In the genomic region with DNA sequence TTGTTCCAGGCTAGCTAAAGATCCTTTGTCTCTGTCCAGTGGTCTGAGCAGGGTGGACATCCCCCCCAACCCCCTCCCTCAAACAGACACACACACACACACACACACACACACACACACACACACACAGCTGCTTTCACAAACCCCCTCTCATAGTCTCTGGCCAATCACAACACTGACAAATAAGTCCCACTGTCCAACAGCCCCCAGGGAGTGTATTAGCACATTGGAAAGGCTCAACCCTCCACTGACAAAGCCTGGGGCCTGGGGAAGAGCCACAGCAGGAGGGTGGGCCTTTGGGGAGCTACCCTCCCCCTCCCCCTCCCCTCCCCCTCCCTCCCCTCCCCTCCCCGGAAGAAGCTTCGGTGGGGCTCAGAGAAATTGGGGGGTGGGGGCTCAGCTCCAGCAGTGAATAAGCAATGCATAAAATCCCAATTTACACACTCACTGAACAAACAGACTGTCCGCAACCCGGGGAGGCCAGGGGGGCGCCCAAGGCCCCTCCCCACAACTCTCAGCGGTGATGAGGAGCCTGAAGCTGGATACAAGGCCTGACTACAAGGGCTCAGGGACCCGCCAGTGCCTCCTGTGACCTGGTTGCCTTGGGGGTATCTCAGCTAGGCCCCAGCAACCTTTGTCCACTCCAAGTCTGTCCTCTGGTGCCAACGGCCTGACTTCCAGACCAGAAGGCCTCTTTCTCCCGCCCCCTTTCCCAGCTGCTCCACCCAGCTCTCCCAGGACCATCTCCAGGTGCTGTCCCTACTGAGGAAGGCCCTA, we compare ENCODE assay signal across 11 mouse cellular contexts. TPM values are rescaled to one million over a fixed set of nuclear protein-coding genes. Genes with fewer than 3 reads are reported as not detected.
DNase-seq lines count a peak whose midpoint lies in the region; ATAC-seq lines count a peak whose summit lies in the region.
"Had no signal": no experiment of that assay in that cellular context is flagged by ENCODE, and none has a peak within 500 bp of the region (broad histone marks: within the 10 kb centered on the region; RNA-seq: fewer than 3 reads in every experiment).

No protein-coding gene starts in this region.

- no peak overlapping the region for H3K9ac ChIP-seq in neural tube, embryonic 15.5 days (replicated peaks)

- no peak overlapping the region for H3K4me2 ChIP-seq in neural tube, embryonic 15.5 days

- no peaks in the 10 kb centered on the region for H3K27me3 ChIP-seq in neural tube, embryonic 15.5 days (replicated peaks)

- H3K27ac ChIP-seq in neural tube, embryonic 15.5 days (replicated peaks): no peak overlapping the region

- H3K4me3 ChIP-seq in neural tube, embryonic 15.5 days (replicated peaks): no peak overlapping the region
- H3K4me3 ChIP-seq: erythroblast, embryonic 14.5 days had no signal

- ATAC-seq in neural tube, embryonic 15.5 days (ENCODE audit: low FRiP score): no peak

- H3K9me3 ChIP-seq in neural tube, embryonic 15.5 days (replicated peaks): no peaks in the 10 kb centered on the region

- WGBS in neural tube, embryonic 15.5 days: 19% methylated on average over 7 of the region's 9 CpGs

- peak; percentile 59 for DNase-seq in embryo, embryonic 10 days (ENCODE audit: low spot score)
- no peak for DNase-seq in embryo, embryonic 11 days
- DNase-seq in neural tube, embryonic 10.5 days (ENCODE audit: extremely low spot score, low spot score): peak; percentile 67
- peak; percentile 73 to 78 for DNase-seq in kidney, postnatal 36 days
- DNase-seq in ovary, adult 18-20 months (ENCODE audit: low spot score): no peak
- DNase-seq in thymus, postnatal 0 days (ENCODE audit: low spot score): no peak
- no peak for DNase-seq in T-cell, adult 2 months (ENCODE audit: low spot score)
- DNase-seq: left cerebral cortex, postnatal 4 days; right cerebral cortex, postnatal 25 days had no signal

- H3K36me3 ChIP-seq in neural tube, embryonic 15.5 days: no peaks in the 10 kb centered on the region

- H3K4me1 ChIP-seq in neural tube, embryonic 15.5 days: peaks cover 70% of the 10 kb centered on the region

RNA-seq across cellular contexts. Expression of a gene that starts 11.3 kb away (rescaled TPM):
- 0.20 and 0.22 TPM in 2 replicates for polyA plus RNA-seq in neural tube, embryonic 15.5 days (2015; fragmentation: Nextera tagmentation; extraction: Ambion mirVana)
- 0.04 TPM in 2 replicates for polyA plus RNA-seq in thymus, postnatal 0 days (2015; fragmentation: Nextera tagmentation; extraction: Ambion mirVana)
- polyA plus RNA-seq: erythroblast, embryonic 14.5 days had no signal

RNA-seq across cellular contexts. Expression of a gene that starts 19.9 kb away (rescaled TPM):
- polyA plus RNA-seq in neural tube, embryonic 15.5 days (2015; fragmentation: Nextera tagmentation; extraction: Ambion mirVana): 0.14 TPM in 1 of 2 replicates, not detected in the other
- polyA plus RNA-seq in thymus, postnatal 0 days (2015; fragmentation: Nextera tagmentation; extraction: Ambion mirVana): not detected in 2 replicates
- polyA plus RNA-seq: erythroblast, embryonic 14.5 days had no signal

RNA-seq across cellular contexts. Expression of a gene that starts 48.4 kb away (rescaled TPM):
- polyA plus RNA-seq in neural tube, embryonic 15.5 days (2015; fragmentation: Nextera tagmentation; extraction: Ambion mirVana): not detected in 2 replicates
- not detected in 2 replicates for polyA plus RNA-seq in thymus, postnatal 0 days (2015; fragmentation: Nextera tagmentation; extraction: Ambion mirVana)
- polyA plus RNA-seq: erythroblast, embryonic 14.5 days had no signal

Comparison
In these comparisons a context has a peak if more than half of its experiments do, and no peak if none do; other contexts are left out.
1. DNase-seq: peak in embryo, embryonic 10 days (single experiment), neural tube, embryonic 10.5 days (single experiment) and kidney, postnatal 36 days (2 of 2); none in embryo, embryonic 11 days (single experiment), ovary, adult 18-20 months (single experiment), thymus, postnatal 0 days (single experiment) and T-cell, adult 2 months (single experiment).